Mouse (Mus musculus): ENCODE measurements at regions not wholly inside any gene's neighbourhood (a gene's known extent, or its start where the extent isn't known, plus 50 kb on each side); places are given as distances from the start of the nearest gene placed in this dataset.

DNA sequence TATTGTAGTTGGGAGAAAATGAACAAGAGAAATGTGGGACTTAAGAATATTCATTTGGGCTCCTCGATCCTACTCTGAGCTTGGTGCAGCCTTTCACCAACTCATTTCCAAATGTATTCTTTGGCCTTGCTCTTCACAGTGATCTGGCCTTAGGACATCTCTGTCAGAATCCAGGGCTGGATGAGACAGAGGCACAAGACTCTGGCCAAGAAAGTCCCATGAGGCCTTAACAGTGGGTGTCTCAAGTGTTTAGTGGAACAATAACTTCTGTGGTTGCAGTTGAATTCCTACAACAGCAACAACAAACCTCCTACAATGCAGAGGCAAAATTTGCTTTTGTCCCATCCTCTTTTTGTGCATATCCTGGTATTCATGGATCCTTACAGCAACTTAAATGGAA, 589.2 kb upstream of the Gm26657 start:
- DNase-seq, result peak; percentile 9 to 35

DNA sequence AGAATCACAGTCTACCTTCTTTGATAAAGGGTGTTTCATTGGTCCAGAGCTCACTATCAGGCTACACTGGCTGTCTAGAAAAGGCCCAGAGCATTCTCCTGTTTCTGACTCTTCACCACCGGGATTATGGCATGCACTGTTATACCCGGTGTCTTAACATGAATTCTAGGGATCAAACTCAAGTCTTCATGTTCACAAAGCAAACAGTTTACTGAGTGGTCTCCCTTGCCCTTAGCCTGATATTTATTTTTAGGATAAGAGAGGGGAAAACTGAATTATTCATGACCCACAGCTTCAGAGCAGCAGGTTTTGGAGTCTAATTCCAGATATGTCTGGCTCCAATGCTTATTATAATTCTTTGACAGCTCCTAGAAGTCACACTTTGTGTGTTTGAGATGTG, 596.0 kb upstream of the Gm26657 start:
- no peak for DNase-seq

DNA sequence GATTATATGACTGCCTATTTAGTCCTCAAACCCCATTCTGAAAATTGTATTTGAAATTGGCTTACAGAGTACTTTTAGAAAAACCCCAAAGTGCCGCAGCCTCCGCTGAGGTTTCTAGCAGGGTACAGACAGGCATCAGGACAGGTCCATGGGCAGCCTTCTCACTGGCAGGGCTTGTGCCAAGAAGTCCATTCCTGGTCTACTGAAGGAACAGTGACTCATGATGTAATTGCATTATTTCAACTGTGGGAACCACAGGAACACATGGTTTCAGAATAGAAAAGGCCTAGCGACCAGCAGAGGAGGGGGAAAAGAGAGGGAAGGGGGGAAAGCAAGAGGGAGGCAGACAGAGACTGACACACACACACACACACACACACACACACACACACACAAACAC, 603.0 kb upstream of the Gm26657 start:
- DNase-seq, result no peak

DNA sequence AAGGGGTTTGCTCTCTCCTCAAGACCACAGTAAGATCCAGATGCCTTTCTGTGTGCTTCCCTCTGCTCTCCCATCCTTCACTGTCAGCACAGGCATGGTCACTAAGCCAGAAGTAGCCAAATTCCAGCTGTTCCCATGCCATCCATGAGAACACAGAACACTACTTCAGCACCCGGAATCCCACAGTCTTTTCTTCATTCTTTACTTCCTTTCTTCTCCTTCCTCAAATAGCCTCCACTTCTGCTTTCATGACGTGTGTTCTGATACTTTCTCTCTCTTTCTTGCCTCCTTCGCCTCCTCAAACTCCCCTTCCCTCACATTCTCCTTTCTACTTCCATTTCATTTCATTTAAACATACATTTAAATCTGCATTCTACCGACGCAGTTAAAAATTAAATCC, 602.1 kb upstream of the Klf4 start:
- DNase-seq, result no peak

DNA sequence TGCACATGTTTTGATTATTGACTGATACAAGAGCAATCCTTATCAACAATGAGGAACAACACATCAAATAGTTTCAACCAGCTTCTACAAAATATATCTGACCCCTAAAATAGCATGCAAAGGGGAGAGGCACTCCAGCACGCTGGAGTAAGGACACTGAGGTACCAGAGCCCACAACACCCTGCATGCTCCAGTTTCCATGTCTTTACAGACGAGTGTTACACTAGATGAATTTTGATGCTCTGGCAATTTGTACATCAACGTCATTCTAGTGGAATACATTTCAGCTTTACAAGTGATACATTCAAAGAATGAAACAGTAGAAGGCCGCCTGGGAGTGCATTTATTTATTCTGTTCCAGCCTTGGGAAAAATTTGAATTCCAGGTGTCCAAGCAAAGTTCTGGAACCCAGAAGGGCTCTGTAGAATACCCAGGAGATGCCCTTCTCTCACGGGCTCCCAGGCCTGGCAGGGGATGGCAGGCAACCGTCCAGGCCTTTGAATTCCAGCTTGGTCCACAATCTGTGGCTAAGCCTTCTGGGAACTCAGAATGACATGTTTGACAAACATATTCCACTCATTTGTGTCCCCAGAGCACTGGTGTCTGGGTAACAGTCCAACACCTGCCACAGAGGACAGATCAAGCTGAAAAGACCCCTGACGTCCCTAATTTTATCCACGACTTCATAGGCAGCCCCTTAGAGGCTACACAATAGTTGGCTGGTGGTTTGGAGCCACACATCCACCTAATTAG, 595.6 kb upstream of the Klf4 start:
- no peak for DNase-seq

DNA sequence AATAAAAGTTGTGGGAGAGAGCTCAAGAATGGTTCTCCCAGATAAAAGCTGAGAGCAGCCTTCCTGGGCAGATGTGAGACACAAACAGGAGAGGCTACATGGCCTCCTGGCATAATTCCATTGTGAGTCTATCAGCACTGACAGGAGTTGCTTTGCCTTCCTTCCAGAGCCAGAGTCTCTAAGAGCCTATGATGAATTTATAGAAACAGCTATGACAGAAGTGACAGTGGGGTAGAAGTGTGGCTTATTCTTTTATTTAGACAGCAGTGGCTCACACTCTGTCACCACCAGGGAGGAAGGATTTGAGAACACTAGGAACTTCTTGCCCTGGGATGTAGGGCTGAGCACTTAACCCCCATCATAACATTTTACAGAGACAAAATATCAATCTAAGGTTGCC, 592.2 kb upstream of the Klf4 start:
- DNase-seq, result no peak

DNA sequence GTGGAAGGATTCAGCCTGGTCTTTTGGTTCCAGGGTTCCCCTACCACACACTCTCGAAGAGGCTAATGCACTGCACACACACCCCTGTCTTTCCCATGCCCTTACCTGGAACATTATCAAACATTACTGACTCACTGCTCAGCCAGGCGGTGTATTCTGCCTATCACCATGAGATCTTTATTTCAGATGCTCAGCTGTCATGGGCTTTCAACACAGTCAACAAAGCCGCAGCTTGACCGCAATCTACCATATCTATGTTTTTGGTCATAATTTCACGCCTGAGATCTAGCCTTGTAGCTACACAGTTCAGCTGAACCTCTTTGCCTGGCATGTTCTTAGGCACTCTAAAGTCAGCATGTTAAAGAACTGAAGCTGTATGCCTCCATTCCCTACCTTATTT, 589.9 kb upstream of the Klf4 start:
- DNase-seq, result no peak

DNA sequence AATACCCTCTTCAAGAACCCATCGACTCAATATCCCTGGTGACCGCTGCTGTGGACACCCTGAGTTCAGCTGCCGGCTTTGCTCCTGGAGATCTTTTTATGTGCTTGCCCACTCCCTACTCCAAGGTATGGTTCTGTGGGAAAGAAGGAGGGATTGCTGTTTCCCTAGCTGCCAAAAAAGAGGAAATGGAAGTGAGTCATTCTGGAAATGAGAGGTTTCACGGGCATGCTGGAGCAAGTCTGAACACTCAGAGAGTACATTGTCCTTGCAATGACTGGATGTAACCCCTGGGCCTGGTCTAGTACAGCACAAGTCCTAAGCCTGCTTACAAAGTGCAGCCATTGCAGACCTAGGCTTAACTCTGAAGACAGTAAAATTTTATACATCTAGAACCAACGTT, 589.4 kb upstream of the Klf4 start:
- DNase-seq, result no peak

DNA sequence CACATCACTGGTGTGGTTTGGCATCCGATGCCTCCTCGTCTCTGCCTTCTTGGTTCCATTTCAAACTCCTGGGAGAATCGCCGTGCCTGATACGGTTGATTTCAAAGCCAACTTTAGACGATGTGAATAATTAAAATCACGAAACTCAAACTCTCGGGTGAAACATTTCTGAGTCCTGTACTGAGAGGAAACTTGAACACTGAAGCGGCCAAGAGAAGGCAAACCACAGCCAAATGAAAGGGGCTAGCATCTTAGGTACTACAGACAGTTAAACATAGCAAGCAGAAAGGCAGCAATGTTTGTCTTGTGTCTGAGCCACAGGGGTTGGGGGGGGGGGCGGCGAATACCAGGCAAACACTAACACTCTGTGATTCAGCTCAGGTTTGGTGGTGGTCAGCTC, 588.1 kb upstream of the Klf4 start:
- no peak for DNase-seq

DNA sequence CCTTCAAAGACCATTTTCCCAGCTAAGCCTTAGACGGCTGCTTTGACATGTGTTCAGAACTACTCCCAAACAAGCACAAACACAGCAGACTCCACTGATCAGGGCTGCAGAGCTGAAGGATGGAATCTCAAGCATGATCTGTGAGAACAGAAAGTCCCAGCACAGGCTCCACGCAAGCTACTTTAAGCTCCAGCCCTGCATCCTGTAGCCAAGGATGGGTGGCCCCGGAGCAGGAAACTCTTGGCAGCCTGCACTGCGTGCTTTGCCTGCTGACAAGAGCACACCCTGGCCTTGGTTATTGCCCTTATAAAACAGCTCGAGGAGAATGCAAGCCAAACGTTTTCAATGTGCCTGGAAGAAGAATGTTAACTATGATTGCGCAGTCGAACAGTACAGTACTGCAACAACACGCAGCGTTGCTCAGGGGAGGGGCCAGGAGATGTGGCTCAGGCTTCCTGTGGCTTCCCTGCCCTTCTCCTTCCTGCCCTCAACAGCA, 581.5 kb upstream of the Klf4 start:
- peak; percentile 89 to 97 for DNase-seq

DNA sequence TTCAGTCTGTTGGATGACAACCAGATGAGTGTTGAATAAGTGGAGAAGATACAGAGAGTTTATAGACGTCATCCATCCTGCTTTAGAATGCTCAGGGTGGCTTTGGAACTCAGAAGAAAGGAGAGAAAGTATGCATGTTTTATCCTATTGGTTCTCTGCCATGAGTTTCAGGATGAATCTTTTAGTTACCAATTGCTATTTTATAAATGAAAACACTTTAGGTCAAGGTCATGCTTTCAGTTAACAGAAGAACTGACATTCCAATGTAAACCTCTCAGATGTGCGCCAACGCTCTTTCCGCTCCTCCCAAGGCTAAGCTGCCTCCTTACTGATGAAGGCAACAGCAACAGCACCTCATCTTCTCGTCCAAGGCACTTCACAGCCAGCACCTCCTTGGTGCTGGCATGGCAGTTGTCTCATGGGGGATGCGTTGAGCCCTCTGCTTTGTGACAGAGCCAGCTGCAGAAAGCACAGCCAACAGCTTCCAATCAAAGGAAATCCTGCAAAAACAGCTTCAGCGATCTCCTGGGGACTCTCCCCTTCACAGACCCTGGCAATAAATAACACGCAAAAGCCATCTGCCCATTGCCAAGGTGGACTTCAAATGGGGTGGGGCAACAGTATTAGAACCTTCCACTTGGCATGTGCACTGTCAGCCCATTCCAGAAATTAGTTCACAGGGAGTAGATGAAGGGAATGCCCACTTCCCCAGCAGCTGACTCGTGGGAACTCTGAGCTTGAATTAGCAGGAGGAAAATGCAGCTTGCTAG, 580.9 kb upstream of the Klf4 start:
- peak; percentile 72 to 77 for DNase-seq

DNA sequence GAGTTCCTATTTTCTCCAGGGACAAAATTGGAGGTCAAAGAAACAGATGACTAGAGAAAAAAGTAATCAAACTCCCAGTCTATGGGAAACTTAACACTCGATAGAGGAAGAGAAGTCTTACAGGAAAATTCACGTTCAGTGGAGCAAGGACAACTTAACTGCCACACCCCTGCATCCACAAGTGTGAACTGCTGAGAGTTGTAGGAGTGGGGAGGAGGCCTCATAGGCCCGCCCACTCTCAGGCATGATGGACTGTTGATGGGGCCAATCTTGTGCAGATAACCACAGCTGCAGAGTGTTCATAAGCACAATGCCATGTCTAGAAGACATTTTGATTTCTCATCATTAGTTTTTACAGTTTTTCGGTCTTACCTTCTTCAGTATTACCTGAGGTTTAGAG, 574.7 kb upstream of the Klf4 start:
- no peak for DNase-seq

DNA sequence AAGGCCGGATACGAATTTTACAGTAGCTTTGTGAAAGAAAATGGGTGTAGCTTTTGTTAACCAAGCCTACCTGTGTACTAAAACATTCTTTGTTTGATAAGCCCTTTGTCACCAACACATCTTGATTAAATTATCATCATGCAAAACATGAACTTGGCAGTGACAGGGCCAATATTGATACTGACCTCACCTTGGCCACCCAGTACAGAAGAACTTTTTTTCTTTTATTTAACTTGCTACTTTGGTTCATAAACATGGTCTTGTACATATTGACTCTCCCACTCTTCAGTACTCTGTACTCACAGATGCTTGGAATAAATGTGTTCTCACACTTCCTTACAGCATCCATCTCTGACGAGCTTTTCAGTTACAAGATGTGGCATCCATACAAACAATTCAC, 570.0 kb upstream of the Klf4 start:
- no peak for DNase-seq

DNA sequence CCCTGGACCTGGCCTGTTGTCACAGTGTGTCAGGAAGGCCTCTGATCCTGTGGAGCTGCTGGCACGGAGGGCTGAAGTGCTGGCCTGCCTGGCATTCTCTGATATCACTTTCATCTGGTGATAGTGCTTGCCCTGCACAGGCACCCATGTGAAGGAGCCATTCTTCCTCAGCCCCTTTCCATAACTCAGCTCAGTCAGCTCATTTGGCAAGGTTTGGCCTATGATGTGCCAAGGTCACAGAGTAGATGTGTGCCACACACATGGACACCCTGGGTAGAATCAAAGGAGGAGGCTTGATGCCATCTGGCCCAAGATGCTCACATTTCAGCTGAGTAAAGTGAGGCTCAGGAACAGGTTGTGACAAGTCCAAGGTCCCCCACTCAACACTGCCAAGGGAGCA, 558.5 kb upstream of the Klf4 start:
- DNase-seq, result peak in 1 of 2 experiments; percentile 31

DNA sequence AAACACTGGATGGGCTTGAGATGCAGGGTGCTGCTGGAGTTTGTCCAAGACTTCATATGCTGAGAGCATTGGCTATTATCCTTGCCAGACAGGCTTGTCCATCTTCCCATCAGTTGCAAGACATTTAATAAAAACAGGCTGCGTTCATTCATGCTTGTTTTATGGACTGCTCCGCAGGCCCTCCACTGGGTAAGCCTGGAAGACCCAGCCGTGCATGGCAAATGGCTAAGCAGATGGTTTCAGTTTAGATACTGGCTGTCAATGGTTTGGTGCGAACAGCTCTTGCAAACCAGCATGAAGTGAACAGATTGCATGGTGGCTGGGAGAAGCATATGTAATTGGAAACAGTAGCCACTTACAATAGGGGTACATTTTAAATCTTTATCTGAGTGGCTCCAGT, 556.4 kb upstream of the Klf4 start:
- DNase-seq, result no peak

DNA sequence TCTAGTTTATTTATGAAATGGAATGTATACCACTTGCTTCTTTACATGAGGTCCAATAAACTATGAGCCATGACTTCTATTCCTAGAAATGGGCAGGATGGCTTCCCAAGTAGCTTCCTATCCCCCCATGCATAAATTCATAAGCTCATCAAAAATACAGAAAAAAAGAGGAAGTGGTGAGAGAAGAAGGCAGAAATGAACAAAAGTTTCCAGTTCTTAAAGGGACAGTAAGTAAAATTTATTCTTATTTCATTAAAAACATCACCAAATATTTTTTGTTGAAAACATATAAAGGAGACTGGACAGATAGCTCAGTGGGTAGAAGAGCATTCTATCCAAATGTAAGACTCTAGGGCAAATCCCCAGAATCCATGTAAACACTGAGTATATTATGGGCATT, 554.0 kb upstream of the Klf4 start:
- no peak for DNase-seq

DNA sequence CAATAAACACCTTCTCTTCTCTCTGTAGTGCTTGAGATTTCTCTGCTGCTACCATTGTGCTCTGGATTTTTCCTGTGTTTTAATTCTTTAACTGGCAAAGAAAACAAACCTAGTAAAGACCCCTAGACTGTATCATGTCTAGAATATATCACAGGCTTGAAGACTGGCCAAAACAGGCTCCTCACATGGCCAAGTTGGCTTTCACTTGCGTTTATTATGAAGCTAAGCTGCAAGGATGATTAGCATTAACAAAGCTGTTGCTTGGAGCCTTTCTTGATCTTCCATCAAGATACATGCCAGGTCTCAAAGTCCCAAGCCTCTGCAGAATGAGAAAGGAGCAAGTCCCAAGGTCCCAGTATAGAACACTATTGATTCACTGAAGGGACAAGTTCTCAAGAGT, 551.9 kb upstream of the Klf4 start:
- no peak for DNase-seq

DNA sequence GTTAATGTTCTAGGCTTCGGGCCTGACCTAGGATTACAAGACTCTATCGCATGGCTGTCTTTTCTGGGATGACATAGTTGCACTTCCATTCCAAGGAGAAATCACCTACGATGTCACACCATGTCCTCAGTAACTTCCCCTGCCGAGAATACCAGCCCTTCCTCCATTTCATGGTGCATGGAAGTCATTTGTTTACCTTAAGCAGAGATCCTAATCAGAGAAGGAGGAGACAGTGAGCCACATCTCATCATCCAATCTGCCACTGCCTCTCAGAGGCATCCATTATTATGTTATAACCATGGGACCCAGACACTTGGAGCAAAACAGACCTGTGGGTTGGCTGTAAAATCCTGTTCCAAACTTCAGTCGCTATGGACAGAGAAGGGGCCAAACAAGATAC, 550.1 kb upstream of the Klf4 start:
- no peak for DNase-seq

DNA sequence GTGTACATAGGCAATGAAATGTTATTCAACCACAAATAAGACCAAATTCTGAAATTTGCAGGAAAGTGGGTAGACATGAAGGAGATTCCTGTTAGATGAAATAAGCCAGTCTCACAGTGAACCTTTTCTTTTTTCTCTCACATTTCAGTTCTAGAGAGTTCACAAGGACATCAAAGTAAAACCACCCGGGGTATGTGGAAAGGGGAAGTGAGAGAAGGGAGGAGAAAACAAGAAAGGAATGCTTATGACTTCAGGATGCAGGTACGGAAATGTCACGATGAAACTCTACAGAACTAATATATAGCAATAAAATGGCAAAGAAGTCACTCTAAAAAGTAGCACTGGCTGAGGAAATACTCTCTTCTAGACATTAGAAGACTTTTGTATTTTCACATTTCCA, 548.7 kb upstream of the Klf4 start:
- no peak for DNase-seq

DNA sequence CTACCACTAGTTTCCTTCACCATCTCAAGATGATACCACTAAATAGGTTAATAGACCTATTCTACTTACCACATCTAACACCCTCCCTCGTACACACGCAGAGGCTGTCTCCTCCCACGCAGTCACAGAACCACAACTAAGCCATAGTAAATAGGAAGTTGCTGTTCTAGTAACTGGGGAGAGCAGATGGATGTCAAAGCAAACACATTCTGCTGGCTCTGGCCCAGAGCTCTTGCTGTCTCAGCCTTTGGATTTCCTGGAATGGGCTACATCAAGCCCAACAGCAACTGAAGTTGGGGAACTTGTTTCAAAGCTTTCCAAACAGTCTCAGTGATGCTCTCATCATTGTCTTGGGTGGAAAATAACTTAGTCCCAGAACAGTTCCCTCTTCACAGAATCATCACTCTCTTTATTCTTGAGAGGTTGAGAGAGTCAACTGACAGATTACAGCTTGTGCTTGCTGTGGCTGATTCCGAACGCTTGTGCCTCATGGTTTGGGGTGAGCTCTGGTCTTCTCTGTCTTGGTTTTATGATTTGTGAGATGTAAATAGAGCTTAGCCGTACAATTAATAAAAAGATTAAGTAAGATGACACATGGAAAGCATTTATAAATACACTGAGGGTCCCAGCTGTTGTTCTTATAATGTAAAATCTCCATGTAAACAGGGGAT, 538.5 kb upstream of the Klf4 start:
- DNase-seq, result peak; percentile 61 to 83

DNA sequence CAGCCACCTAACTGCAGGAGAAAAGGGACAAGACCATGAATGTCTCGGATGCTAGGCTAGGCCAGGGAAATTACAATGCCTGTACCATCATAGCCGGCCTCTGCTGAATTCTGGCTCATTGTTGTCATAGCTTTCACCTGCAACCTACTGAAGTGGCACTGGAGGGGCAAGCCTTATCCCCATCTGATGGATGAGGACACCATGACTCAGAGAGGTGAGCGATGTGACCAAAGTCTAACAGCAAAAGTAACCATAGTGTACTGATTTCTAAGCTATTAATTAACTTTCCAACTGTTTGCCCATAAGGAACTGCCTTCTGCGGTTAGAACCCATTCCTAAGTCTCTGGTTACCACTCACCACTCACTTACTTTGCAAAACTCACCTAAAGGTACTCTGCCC, 536.6 kb upstream of the Klf4 start:
- DNase-seq, result no peak

DNA sequence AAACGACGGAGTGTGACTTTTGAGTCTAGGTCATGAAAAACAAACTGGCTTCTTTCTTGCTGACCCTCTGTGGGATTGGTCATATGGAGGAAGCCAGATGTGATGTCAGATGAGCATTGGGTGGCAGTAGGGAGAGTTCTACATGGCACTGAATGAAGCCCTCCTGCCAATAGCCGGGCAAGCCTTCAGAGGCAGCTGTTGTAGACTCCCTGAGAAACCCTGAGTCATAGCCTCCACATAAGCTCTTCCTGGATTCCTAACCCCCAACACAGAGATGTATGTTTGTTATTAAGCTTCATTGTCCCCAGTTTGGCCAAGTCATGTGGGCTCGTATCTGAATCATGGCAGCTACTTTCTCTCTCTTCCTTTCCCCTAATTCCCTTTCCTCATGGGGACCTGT, 532.4 kb upstream of the Klf4 start:
- no peak for DNase-seq

DNA sequence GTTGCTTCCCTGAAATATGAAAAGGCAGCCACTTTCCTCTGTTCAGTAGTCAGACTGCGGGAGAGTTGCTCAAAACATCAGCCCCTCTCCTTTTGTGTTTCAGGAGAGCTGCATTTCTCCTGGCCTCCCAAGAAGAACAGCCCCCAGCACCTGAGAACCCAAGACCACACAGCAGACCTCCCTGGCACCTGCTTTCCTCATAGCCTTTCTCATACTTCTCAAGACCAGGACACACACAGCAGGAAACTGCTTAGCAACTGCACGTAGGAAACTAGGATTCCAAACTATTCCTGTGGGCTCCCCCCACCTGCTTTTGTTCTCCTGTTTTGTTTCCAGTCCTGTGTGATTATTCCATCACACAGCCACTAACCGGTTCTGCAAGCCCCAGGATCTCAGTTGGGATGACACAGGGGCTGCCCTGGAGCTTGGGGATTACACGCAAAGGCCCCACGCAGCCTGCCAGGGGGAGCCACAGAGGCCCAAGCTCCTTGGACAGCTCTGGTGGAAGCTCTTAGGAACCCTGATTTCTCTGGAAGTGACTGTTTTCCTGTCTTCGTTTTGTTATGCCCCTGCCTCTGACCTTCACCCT, 519.6 kb upstream of the Klf4 start:
- DNase-seq, result no peak
